Mouse (Mus musculus) heart, adult 2 months (tissue): ENCODE results near the gene Vps13c. TPM values are rescaled to one million over a fixed set of nuclear protein-coding genes. Genes with fewer than 3 reads are reported as not detected.
A peak's percentile ranks its signal among the peaks of the same experiment; 100 is the strongest.

Experiments used
- DNase-seq, 2 experiments: peaks; one replicate each; pipeline ENCODE4 v3.0.0; 2021
- H3K27ac ChIP-seq: fragments of 200-600 bp; 2 replicates; pipeline ENCODE4 v1.8.1; 2022
- H3K27me3 ChIP-seq: fragments of 200-500 bp; 2 replicates; pipeline ENCODE4 v1.6.1; 2012; ENCODE audit warnings: mild to moderate bottlenecking, low read length, inconsistent platforms, mixed read lengths; ENCODE audit not compliant: control insufficient read depth, insufficient read depth
- H3K36me3 ChIP-seq: fragments of 200-500 bp; 2 replicates; pipeline ENCODE4 v1.6.1; 2012; ENCODE audit warnings: low read length, inconsistent platforms; ENCODE audit not compliant: control insufficient read depth, insufficient read depth
- H3K4me1 ChIP-seq: fragments of 200-500 bp; 2 replicates; pipeline ENCODE4 v1.6.1; 2011; ENCODE audit warnings: low read length; ENCODE audit not compliant: control insufficient read depth, insufficient read depth
- H3K4me3 ChIP-seq: fragments of 200-600 bp; 2 replicates; pipeline ENCODE4 v1.8.1; 2022
- H3K79me2 ChIP-seq: fragments of 200-500 bp; replicated peaks from 2 replicates; pipeline ENCODE4 v1.6.1; 2012; ENCODE audit warnings: mild to moderate bottlenecking, inconsistent platforms, low read length, moderate library complexity, mixed read lengths; ENCODE audit not compliant: control insufficient read depth, insufficient read depth
- H3K9ac ChIP-seq: fragments of 200-500 bp; 2 replicates; pipeline ENCODE4 v1.6.1; 2012; ENCODE audit warnings: low read depth, mild to moderate bottlenecking, control low read depth, inconsistent platforms, low read length, mixed read lengths
- CTCF ChIP-seq: fragments of 200-600 bp; IDR thresholded peaks from 2 replicates; pipeline ENCODE4 v1.8.1; 2022; ENCODE audit warnings: antibody characterized with exemption, mild to moderate bottlenecking, moderate library complexity
- EP300 ChIP-seq: fragments of 200-500 bp; IDR thresholded peaks from 2 replicates; pipeline ENCODE4 v1.6.1; 2011; ENCODE audit warnings: low read depth, low read length, control low read depth; ENCODE audit not compliant: insufficient read depth
- POLR2A ChIP-seq: fragments of 200-500 bp; IDR thresholded peaks from 2 replicates; pipeline ENCODE4 v1.6.1; 2011; ENCODE audit warnings: mild to moderate bottlenecking, low read depth, low read length, control low read depth; ENCODE audit not compliant: insufficient read depth
- WGBS: fragments of 180-500 bp; shearing (Covaris S2); methylation state at CpG from one replicate; pipeline ENCODE4 v1.1.7; 2018; 5-methylcytosine and 5-hydroxymethylcytosine counted together
- intact Hi-C: fragments of 180-260 bp; cut with DNase I; formaldehyde crosslinking; loops from one replicate; pipeline ENCODE4 v1.15.1; 2025
- polyA plus RNA-seq: library from polyadenylated mRNA; depleted of rRNA; stranded (reverse); fragments of >200 nt; gene quantifications from 2 replicates; pipeline ENCODE4 v1.2.3, GENCODE M21; 2012
- total RNA-seq, 2 experiments: library from RNA; stranded (reverse); gene quantifications; 2 replicates each; pipeline ENCODE4 v1.2.3; 2021

Gene Vps13c
- total and polyA plus RNA-seq, 3 experiments, result 6.5 to 51.1 (median 41.1) TPM

DNA sequence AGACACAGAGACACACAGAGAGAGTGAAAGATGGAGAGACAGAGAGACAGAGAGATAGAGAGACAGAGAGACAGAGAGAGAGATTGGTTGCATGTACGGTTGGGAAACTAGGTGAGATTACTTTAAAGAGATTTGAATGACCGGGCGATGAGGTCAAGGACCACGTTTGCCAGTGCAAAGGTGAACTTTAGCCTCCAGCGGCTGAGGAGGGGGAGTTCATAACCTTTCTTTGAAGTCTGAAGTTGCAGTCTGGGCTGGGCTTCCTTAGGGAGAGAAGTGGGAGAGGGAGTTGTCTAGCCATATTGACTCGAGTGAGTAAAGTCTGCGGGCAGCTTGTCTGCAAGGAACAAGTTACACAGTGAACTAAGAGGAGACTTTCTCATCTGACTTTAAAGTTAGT is 25.2 kb downstream of the Vps13c start:
- TF ChIP-seq EP300, result no peak
- no peak for TF ChIP-seq CTCF
- no peak for TF ChIP-seq POLR2A
- Histone ChIP-seq H3K79me2 (no peaks in the 10 kb centered on the region), H3K27ac (no peak overlapping the region), H3K4me3 (no peak overlapping the region), H3K27me3 (no peaks in the 10 kb centered on the region), H3K9ac (no peak overlapping the region), H3K36me3 (no peaks in the 10 kb centered on the region), H3K4me1 (no peaks in the 10 kb centered on the region)
- no peak for DNase-seq
- intact Hi-C loops, result no loop called here
- 73% methylated on average over 7 of the region's 7 CpGs for WGBS

DNA sequence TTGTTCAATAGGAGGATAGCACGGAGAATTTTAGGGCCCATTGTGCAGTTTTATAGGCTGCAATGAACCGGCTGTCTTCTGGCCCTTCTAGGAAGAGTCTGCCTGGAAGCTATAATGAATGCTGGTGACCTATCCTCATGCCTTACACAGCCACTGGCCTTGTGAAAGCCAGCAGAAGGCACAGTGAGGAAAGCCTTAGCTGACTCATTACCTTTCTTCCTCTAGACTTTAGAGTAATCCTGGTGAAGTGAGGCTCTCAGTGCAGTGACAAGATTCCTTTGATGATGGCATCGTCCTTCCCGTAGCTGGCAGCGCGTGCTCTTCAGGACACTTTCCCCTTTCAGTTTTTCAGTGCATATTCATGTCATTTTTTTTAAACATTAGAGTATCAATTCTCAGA is 27.2 kb downstream of the Vps13c start:
- no peak overlapping the region for H3K9ac ChIP-seq
- intact Hi-C loops, result no loop called here
- H3K27ac ChIP-seq, result no peak overlapping the region
- H3K27me3 ChIP-seq, result no peaks in the 10 kb centered on the region
- H3K79me2 ChIP-seq, result no peaks in the 10 kb centered on the region
- 92% methylated on average over 6 of the region's 6 CpGs for WGBS
- H3K4me3 ChIP-seq, result no peak overlapping the region
- no peak for TF ChIP-seq EP300
- no peak for TF ChIP-seq POLR2A
- TF ChIP-seq CTCF, result no peak
- H3K36me3 ChIP-seq, result no peaks in the 10 kb centered on the region
- DNase-seq, result no peak
- no peaks in the 10 kb centered on the region for H3K4me1 ChIP-seq

DNA sequence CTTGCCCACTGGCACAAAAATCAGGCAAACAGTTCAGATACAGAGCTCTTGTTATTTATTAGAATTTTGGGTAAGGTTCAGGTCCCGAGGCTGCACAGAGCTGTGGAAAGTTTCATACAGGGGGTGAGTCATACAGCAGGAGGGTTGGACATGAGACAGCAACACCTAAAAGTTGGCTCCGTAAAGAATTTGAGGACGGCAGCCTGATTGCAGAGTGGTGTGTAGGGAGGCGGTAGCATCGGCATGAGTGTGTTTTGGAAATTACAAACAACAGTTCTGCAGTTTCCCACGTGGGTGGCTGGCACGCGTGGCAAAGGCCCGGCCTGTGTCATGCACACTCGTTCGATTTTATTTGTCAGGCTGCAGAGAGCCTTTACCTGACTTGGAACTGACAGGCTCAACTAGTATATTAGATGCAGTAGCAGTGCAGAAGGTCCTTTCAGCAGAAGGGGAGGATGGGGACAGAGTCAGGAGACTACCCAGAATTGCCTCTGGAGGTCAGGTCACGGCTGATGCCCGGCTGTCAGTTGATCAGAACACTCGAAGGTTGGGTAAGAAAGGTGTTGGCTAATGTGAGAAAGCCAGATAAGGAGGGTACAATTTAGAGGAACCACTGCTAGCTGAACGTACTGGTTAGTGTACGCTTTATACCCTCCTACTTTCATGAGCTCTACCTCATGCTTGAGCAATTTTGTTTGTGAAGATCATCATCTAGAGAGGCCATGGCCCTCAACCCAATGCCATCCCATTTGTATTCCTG is 29.7 kb downstream of the Vps13c start:
- intact Hi-C loops, result no loop called here
- WGBS, result 71% methylated on average over 16 of the region's 16 CpGs
- no peak for TF ChIP-seq EP300
- TF ChIP-seq POLR2A, result no peak
- no peak for TF ChIP-seq CTCF
- Histone ChIP-seq H3K4me1 (no peaks in the 10 kb centered on the region), H3K27ac (no peak overlapping the region), H3K4me3 (no peak overlapping the region), H3K36me3 (no peaks in the 10 kb centered on the region), H3K9ac (no peak overlapping the region), H3K79me2 (no peaks in the 10 kb centered on the region), H3K27me3 (no peaks in the 10 kb centered on the region)
- DNase-seq, result no peak

DNA sequence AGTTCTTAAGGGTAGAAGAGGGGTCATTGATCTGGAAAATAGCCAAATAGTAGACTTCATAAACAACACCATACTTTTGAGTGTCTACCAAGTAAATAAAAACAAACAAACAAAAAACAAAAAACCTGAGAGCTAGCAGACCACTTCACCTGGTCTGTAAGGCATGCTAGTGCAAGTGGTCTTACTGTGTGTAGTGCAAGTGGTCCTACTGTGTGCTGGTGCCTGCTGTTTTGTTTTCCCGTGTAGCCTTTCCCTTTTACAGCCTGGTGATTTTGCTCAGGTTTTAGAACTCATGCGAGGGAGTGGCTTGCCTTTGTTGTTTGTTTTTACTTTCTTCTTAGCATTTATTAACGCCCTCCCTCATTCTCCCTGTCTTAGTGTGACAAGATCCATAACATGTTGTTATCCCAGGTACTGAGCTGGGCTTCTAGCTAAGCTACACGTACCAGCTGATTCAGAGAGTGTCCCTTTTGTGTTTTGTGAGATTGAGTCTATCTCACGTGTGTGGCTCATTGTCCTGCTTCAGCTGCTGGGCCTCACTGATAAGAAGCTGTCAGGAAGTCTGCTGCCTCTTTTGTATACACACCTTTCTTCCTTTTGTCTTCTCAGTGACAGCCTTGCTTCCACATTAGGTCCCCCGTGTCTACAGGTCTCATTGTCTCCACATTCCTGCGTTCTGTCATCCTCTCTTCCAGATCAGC is 34.5 kb downstream of the Vps13c start:
- H3K36me3 ChIP-seq, result no peaks in the 10 kb centered on the region
- H3K4me3 ChIP-seq, result no peak overlapping the region
- no peaks in the 10 kb centered on the region for H3K4me1 ChIP-seq
- no peak for DNase-seq
- TF ChIP-seq CTCF (no peak), POLR2A (no peak), EP300 (no peak)
- intact Hi-C loops, result loop anchor here (1.0 to 5.0 kb wide), 2 partner anchors 46 to 117 kb away; partner anchors contain the start of gene C2cd4b
- no peaks in the 10 kb centered on the region for H3K79me2 ChIP-seq
- WGBS, result 72% methylated on average over 7 of the region's 7 CpGs
- H3K27me3 ChIP-seq, result no peaks in the 10 kb centered on the region
- no peak overlapping the region for H3K27ac ChIP-seq
- no peak overlapping the region for H3K9ac ChIP-seq

DNA sequence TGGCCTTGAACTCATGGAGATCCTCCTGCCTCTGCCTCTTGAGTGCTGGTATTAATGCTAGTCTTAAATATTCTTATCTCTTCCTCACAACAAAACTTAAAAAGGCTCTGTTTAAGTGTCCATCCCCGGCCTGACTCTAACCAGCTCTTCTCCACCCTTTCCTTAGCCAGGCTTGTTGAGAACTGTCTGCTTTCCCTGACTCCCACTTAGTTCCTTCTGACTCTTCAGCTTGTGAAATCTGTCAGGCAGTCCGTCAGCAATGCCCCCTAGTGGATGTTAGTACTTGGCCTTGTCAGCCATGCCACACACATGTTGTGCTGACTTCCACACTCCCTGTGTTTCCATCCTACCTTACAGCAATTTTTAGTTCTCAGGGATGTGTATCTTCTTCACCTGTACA is 35.1 kb downstream of the Vps13c start:
- DNase-seq, result peak; percentile 12 to 27
- TF ChIP-seq POLR2A (no peak), CTCF (peak; percentile 81), EP300 (no peak)
- H3K4me3 ChIP-seq, result no peak overlapping the region
- intact Hi-C loops, result loop anchor here (1.0 to 5.0 kb wide), 2 partner anchors 47 to 118 kb away; partner anchors contain the start of gene C2cd4b
- no peaks in the 10 kb centered on the region for H3K36me3 ChIP-seq
- no peak overlapping the region for H3K9ac ChIP-seq
- H3K79me2 ChIP-seq, result no peaks in the 10 kb centered on the region
- no peak overlapping the region for H3K27ac ChIP-seq
- 44% methylated on average over 2 of the region's 2 CpGs for whole genome bisulfite sequencing
- no peaks in the 10 kb centered on the region for H3K4me1 ChIP-seq
- no peaks in the 10 kb centered on the region for H3K27me3 ChIP-seq

DNA sequence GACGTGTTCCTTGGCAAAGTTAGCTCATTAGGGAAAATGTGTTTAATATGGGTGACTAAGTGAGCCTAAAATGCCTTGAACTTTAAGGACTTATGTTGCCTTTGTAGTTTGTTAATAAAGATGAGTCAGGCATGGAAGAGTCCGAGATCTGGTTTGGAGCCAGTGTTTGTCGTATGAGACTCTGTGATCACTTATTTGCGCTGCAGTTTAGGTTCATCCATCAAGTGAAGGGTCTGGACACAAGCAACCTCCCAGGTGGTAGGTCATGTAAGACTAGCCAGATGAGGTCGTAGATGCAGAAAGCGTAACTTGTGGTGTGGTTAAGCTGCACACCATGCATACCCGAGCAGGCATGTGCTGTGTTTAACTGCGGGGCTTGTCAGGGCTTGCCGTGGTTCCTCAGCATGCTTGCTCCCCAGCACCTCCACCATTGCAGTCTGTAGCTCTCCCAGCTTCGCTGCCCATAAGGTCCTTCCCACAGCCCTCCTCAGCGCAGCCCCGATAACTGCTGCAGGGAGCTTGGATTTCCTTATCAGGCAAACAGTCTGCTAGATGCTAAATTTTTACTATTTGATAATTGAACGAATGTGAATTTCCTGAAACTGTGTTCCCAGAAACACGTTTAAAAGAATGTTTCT is 37.0 kb downstream of the Vps13c start:
- 87% methylated on average over 14 of the region's 14 CpGs for WGBS
- TF ChIP-seq POLR2A (no peak), EP300 (no peak), CTCF (no peak)

More for the DNA sequence above, 37.0 kb downstream of the Vps13c start:
- H3K36me3 ChIP-seq, result no peaks in the 10 kb centered on the region
- intact Hi-C loops, result loop anchor here (5.0 kb wide), 1 partner anchor 120 kb away; the partner anchor contains the start of gene C2cd4b
- no peaks in the 10 kb centered on the region for H3K79me2 ChIP-seq
- H3K27ac ChIP-seq, result no peak overlapping the region
- no peaks in the 10 kb centered on the region for H3K27me3 ChIP-seq
- no peak for DNase-seq
- H3K4me1 ChIP-seq, result no peaks in the 10 kb centered on the region
- H3K9ac ChIP-seq, result no peak overlapping the region
- no peak overlapping the region for H3K4me3 ChIP-seq
